Mouse (Mus musculus): ENCODE measurements around the gene Asns. TPM values are rescaled to one million over a fixed set of nuclear protein-coding genes. Genes with fewer than 3 reads are reported as not detected.
"Not testable (repeated sequence)": the region's sequence is repeated elsewhere in the genome, so short reads cannot be mapped to it uniquely, and the experiment has no call there.

Asns gene
- polyA plus RNA-seq, 1 experiment, result 9.4 TPM

GRCm38 (mm10) chr6:7668332-7668731, 24.7 kb downstream of the Asns start:
- Histone ChIP-seq H3K27me3 (ENCODE audit: control insufficient read depth, insufficient read depth, low read length) (no peaks in the 10 kb centered on the region), H3K36me3 (ENCODE audit: control insufficient read depth, insufficient read depth, low read length) (no peaks in the 10 kb centered on the region), H3K27ac (ENCODE audit: insufficient read depth, low read length) (no peak overlapping the region), H3K4me1 (ENCODE audit: control insufficient read depth, insufficient read depth, insufficient read length) (no peaks in the 10 kb centered on the region), H3K4me3 (ENCODE audit: extremely low read depth, insufficient read depth, insufficient read length) (no peak overlapping the region)
- no peak for DNase-seq (ENCODE audit: low read depth in 1 of 2, low spot score in 2 of 2)
- 87% methylated on average over 5 of the region's 5 CpGs for WGBS
- TF ChIP-seq CTCF (IDR thresholded peaks at IDR 0.05; ENCODE audit: extremely low read depth, insufficient read depth, insufficient read length, insufficient replicate concordance) (no peak), POLR2A (IDR thresholded peaks at IDR 0.05; ENCODE audit: low read depth, low read length) (no peak)

- H3K4me3 ChIP-seq (ENCODE audit: extremely low read depth, insufficient read depth, insufficient read length); H3K27me3 ChIP-seq (ENCODE audit: control insufficient read depth, insufficient read depth, low read length); DNase-seq (ENCODE audit: low read depth in 1 of 2, low spot score in 2 of 2); H3K27ac ChIP-seq (ENCODE audit: insufficient read depth, low read length); H3K4me1 ChIP-seq (ENCODE audit: control insufficient read depth, insufficient read depth, insufficient read length); H3K36me3 ChIP-seq (ENCODE audit: control insufficient read depth, insufficient read depth, low read length): not testable (repeated sequence)
- WGBS, result 45% methylated on average over 4 of the region's 4 CpGs
Observed at GRCm38 (mm10) chr6:7665902-7666301, 27.2 kb downstream of the Asns start.

GRCm38 (mm10) chr6:7661455-7661854, 31.6 kb downstream of the Asns start:
- Histone ChIP-seq H3K27me3 (ENCODE audit: control insufficient read depth, insufficient read depth, low read length) (no peaks in the 10 kb centered on the region), H3K4me1 (ENCODE audit: control insufficient read depth, insufficient read depth, insufficient read length) (no peaks in the 10 kb centered on the region), H3K4me3 (ENCODE audit: extremely low read depth, insufficient read depth, insufficient read length) (no peak overlapping the region), H3K27ac (ENCODE audit: insufficient read depth, low read length) (no peak overlapping the region), H3K36me3 (ENCODE audit: control insufficient read depth, insufficient read depth, low read length) (no peaks in the 10 kb centered on the region)
- no peak for DNase-seq (ENCODE audit: low read depth in 1 of 2, low spot score in 2 of 2)
- 35% methylated on average over 4 of the region's 4 CpGs for WGBS
- TF ChIP-seq POLR2A (IDR thresholded peaks at IDR 0.05; ENCODE audit: low read depth, low read length) (no peak), CTCF (IDR thresholded peaks at IDR 0.05; ENCODE audit: extremely low read depth, insufficient read depth, insufficient read length, insufficient replicate concordance) (no peak)

GRCm38 (mm10) chr6:7660377-7661080, 32.5 kb downstream of the Asns start:
- no peak for DNase-seq (ENCODE audit: low read depth in 1 of 2, low spot score in 2 of 2)
- Histone ChIP-seq H3K4me1 (ENCODE audit: control insufficient read depth, insufficient read depth, insufficient read length) (no peaks in the 10 kb centered on the region), H3K4me3 (ENCODE audit: extremely low read depth, insufficient read depth, insufficient read length) (no peak overlapping the region), H3K27me3 (ENCODE audit: control insufficient read depth, insufficient read depth, low read length) (no peaks in the 10 kb centered on the region), H3K27ac (ENCODE audit: insufficient read depth, low read length) (no peak overlapping the region), H3K36me3 (ENCODE audit: control insufficient read depth, insufficient read depth, low read length) (no peaks in the 10 kb centered on the region)
- TF ChIP-seq CTCF (IDR thresholded peaks at IDR 0.05; ENCODE audit: extremely low read depth, insufficient read depth, insufficient read length, insufficient replicate concordance) (no peak), POLR2A (IDR thresholded peaks at IDR 0.05; ENCODE audit: low read depth, low read length) (no peak)
- 60% methylated on average over 5 of the region's 5 CpGs for WGBS

GRCm38 (mm10) chr6:7656601-7657000, 36.5 kb downstream of the Asns start:
- no peak for DNase-seq (ENCODE audit: low read depth in 1 of 2, low spot score in 2 of 2)
- Histone ChIP-seq H3K27me3 (ENCODE audit: control insufficient read depth, insufficient read depth, low read length) (no peaks in the 10 kb centered on the region), H3K4me1 (ENCODE audit: control insufficient read depth, insufficient read depth, insufficient read length) (no peaks in the 10 kb centered on the region), H3K36me3 (ENCODE audit: control insufficient read depth, insufficient read depth, low read length) (no peaks in the 10 kb centered on the region), H3K27ac (ENCODE audit: insufficient read depth, low read length) (no peak overlapping the region), H3K4me3 (ENCODE audit: extremely low read depth, insufficient read depth, insufficient read length) (no peak overlapping the region)
- no peak for TF ChIP-seq CTCF (IDR thresholded peaks at IDR 0.05; ENCODE audit: extremely low read depth, insufficient read depth, insufficient read length, insufficient replicate concordance)
- TF ChIP-seq POLR2A (IDR thresholded peaks at IDR 0.05; ENCODE audit: low read depth, low read length), result no peak
- 82% methylated on average over 1 of the region's 1 CpGs for whole genome bisulfite sequencing

- no peak overlapping the region for H3K4me3 ChIP-seq (ENCODE audit: extremely low read depth, insufficient read depth, insufficient read length)
- H3K27me3 ChIP-seq (ENCODE audit: control insufficient read depth, insufficient read depth, low read length), result no peaks in the 10 kb centered on the region
- no peak overlapping the region for H3K27ac ChIP-seq (ENCODE audit: insufficient read depth, low read length)
- H3K4me1 ChIP-seq (ENCODE audit: control insufficient read depth, insufficient read depth, insufficient read length), result no peaks in the 10 kb centered on the region
- TF ChIP-seq POLR2A (IDR thresholded peaks at IDR 0.05; ENCODE audit: low read depth, low read length), result no peak
- TF ChIP-seq CTCF (IDR thresholded peaks at IDR 0.05; ENCODE audit: extremely low read depth, insufficient read depth, insufficient read length, insufficient replicate concordance), result no peak
- H3K36me3 ChIP-seq (ENCODE audit: control insufficient read depth, insufficient read depth, low read length), result no peaks in the 10 kb centered on the region
- DNase-seq (ENCODE audit: low read depth in 1 of 2, low spot score in 2 of 2), result no peak
Observed at GRCm38 (mm10) chr6:7648458-7648857, 44.6 kb downstream of the Asns start.

Other genes starting within 250 kb of the Asns start
- not detected in 2 replicates for gene Tac1, start 138.4 kb downstream of the Asns start, polyA plus RNA-seq (2012; rRNA removed)
- gene C1galt1, start 151.6 kb upstream of the Asns start, polyA plus RNA-seq (2012; rRNA removed), result 3.1 and 3.5 TPM in 2 replicates